Mouse (Mus musculus) liver, embryonic 14.5 days (tissue): Measurements from ENCODE around the gene Dnajc10.

Experiments
- CTCF ChIP-seq: IDR thresholded peaks from 2 replicates; pipeline ENCODE4 v1.5.1; 2016; ENCODE audit warnings: antibody characterized with exemption, low read depth, control low read depth
- EP300 ChIP-seq: IDR thresholded peaks from 2 replicates; pipeline ENCODE4 v1.6.1; 2016; ENCODE audit warnings: antibody characterized with exemption, low read depth

DNA sequence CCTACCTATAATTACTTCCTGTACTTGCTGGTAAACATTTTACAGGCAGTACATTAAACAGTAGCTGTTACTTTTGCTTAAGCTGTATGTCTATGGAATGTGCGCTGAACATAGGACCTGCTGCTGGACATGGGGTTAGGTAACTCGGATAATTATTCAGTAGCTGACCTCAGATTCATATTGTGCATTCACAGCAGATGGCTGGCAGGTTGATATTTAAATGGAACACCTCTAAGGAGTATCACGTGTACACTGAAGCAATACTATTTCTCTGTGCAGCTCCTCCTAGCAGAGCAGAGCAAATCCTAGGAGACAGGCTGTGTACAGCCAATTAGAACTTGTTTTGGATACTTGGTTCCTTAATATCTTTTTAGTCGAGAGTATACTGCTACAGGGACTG lies 39.3 kb downstream of the Dnajc10 start:
- TF ChIP-seq CTCF (no peak), EP300 (no peak)
